Comparison of ENCODE assay signal across 21 mouse cellular contexts in the genomic region with DNA sequence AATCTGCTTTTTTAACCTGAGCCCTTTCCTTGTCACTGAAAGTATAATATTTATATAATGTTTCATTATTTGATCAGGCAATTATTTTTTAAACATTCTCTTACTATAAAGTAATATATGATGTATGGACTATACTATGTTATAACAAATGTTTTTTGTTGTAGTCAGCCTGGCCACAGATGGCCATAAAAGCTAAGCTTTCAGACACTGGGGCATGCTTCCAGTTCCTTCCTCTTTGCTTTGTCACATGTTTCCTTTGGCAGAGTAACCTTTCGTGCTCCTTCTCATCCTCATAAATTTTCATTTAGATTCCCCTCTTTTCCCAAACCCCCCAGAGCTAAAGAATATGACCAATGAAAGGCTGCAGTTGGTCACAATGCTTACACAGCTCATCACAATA.
"Had no signal": no experiment of that assay in that cellular context is flagged by ENCODE, and none has a peak within 500 bp of the region (broad histone marks: within the 10 kb centered on the region; RNA-seq: fewer than 3 reads in every experiment).

No protein-coding gene starts in this region.

- H3K4me2 ChIP-seq: heart, embryonic 11.5 days; heart, embryonic 13.5 days; heart, embryonic 15.5 days; hindbrain, embryonic 13.5 days; hindbrain, embryonic 15.5 days; limb, embryonic 13.5 days; limb, embryonic 15.5 days had no signal

- H3K36me3 ChIP-seq: heart, embryonic 13.5 days; heart, embryonic 15.5 days; hindbrain, embryonic 13.5 days; hindbrain, embryonic 15.5 days; limb, embryonic 13.5 days; limb, embryonic 15.5 days had no signal

- ATAC-seq: hindbrain, postnatal 0 days had no signal

- H3K9ac ChIP-seq: heart, embryonic 13.5 days; heart, embryonic 15.5 days; hindbrain, embryonic 13.5 days; hindbrain, embryonic 15.5 days; limb, embryonic 13.5 days; limb, embryonic 15.5 days had no signal

- H3K4me1 ChIP-seq: heart, embryonic 13.5 days; heart, embryonic 15.5 days; hindbrain, embryonic 15.5 days; limb, embryonic 13.5 days; limb, embryonic 15.5 days had no signal

- DNase-seq: gastrocnemius, postnatal 14 days; gastrocnemius, postnatal 36 days; heart, adult 11 months; heart, adult 2 months; heart, postnatal 14 days; heart, postnatal 36 days; kidney, adult 11 months; kidney, adult 8-10 months; kidney, postnatal 10 days; kidney, postnatal 36 days; layer of hippocampus, adult 9-11 months; layer of hippocampus, postnatal 36 days; left cerebral cortex, postnatal 4 days had no signal

- H3K4me3 ChIP-seq: heart, adult 2 months; heart, embryonic 13.5 days; heart, embryonic 15.5 days; hindbrain, embryonic 13.5 days; hindbrain, embryonic 15.5 days; limb, embryonic 13.5 days; limb, embryonic 15.5 days had no signal

- H3K27ac ChIP-seq: heart, adult 2 months; heart, embryonic 13.5 days; heart, embryonic 15.5 days; hindbrain, embryonic 13.5 days; hindbrain, embryonic 15.5 days; hindbrain, postnatal 0 days; limb, embryonic 13.5 days; limb, embryonic 15.5 days had no signal

- H3K27me3 ChIP-seq: heart, embryonic 13.5 days; heart, embryonic 15.5 days; hindbrain, embryonic 13.5 days; hindbrain, embryonic 15.5 days; limb, embryonic 13.5 days; limb, embryonic 15.5 days had no signal

- H3K9me3 ChIP-seq: heart, embryonic 13.5 days; heart, embryonic 15.5 days; hindbrain, embryonic 13.5 days; hindbrain, embryonic 15.5 days; limb, embryonic 13.5 days; limb, embryonic 15.5 days had no signal
